Mouse (Mus musculus) adrenal gland, postnatal 36 days (tissue): ENCODE data around the gene Trpc5. TPM values are rescaled to one million over a fixed set of nuclear protein-coding genes. Genes with fewer than 3 reads are reported as not detected.

Experiments used
- DNase-seq, 2 experiments: peaks; one replicate each; pipeline ENCODE4 v3.0.0; 2021; ENCODE audit warnings: mixed read lengths in 1 of 2
- long read RNA-seq, 2 experiments: library from polyadenylated mRNA; stranded (forward); transcript quantifications; one replicate each; pipeline ENCODE4 v2.0.0; 2021; ENCODE audit warnings: borderline sequencing depth in 2 of 2
- total RNA-seq, 2 experiments: library from RNA; stranded (reverse); gene quantifications; 2 replicates each; pipeline ENCODE4 v1.2.3; 2021

Trpc5 gene
- total RNA-seq = 1 to 10 TPM; 1.2 to 1.7 TPM
- long read RNA-seq, experiment 1 = 0 reads
- long read RNA-seq, experiment 2 = 0 reads

GRCm38 (mm10) chrX:144688142-144688206, at the start of gene Trpc5:
TSS of gene Trpc5 (minus strand) at chrX:144688180.
- DNase-seq = no peak

DNA sequence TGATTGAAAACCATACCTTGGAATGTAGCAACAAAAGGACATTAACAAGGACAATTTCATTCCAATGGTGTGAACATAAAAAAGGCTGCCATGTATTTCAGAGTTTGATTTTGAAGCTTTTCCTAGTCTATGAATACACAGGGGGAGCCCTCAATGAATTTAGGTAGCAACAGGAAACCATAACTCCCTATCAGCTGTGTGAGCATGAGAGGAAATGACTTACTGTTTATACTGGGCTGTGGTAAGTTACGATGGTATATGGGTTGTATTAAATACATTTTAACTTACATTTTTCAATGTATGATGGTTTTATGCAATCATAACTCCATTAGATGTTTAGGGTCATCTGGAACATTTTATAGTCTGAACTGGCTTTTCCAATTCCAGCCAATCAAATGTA, 28.4 kb upstream of the Trpc5 start:
- no peak for DNase-seq

DNA sequence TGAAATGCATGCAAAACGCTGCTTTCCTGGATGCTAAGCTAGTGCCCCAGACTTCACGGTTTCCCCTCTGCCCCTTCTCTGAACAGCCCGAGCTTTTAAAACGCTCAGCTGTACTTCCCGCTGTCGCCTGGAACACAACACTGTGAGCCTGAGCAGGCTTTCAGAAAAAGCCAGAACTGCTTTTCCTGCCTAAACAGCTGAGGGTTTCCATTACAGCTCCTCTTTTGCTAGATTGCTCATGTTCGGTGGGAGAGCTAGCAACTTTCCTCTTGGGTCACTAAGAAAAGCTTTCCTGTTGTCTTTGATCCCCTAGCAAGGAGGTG, 1.8 kb upstream of the Trpc5 start:
- DNase-seq = no peak

DNA sequence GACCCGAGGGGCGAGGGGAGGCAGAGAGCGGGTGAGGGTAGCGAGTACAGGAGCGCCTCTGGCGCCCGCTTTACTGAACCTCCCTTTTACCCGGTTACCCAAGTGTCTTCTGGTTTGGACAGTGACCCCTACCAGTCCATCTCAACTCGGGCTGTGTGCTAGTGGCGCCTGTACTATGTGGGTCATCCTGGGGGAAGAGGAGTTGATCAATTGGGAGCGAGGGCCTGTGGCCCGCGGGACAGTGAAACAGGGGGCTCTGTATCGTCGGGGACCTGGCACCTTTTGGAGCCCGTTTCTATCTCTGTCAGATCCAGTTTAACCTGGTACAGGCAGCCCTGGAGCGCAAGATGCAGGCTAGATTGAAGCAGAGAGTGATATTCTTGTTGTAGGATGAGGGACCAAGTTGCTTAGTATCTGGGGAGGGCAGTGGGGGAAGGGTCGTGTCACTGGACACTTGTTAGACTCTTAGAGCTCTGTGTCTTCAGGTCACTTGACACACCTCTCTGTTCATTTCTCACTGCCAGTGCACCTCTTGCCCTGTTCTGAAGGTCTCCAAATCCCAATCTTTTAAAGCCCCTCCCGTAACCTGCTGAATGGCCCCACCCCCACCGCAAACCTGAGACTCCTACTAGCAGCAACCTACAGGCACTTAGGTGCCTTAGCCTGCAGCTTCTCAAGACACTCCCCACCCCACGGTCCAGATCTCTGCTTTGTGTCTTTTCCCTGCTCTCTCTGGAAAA, 1.3 kb upstream of the Trpc5 start:
- DNase-seq = peak in 1 of 2 experiments; percentile 1

DNA sequence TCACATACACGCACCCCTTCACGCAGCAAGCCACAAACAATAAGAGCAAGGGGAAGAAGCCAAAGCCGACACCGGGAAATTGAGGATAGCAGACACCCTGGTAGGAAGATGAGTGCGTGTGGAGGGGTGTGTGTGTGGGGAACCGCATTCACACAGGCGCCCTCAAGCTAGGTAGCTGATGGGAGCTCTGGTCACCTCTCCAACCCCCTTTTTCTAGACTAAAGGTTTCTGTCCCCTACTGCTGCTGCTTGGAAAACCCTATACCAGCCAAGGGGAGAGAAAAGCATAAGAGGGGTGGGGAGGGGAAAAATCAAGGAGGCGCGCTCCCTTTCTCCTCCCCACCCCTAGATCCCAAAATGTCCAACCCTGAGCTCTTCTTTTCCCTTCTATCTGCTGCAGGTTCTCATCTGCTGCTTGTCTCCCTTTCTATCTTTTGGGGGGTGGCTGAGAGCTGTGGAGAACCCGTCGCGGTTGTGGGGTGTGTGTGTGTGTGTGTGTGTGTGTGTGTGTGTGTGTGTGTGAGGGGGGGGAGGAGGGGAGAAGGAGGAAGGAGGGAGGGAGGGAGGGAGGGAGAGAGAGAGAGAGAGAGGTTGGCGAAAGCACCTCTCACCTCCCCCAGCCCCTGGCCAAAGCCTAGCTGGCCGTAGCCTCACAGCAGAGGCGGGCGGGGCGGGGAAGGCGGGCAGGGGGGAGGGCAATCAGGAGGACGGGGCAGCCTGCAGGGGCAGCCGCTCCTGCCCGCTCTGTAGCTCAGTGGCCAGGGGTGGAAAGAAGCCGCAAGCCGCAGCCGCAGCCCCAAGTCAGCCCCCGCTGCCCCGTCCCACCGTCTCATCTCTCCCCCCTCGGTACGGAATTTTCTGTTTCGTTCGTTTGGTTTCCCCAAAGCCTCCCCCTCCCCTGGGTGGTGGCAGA, 483 bp upstream of the Trpc5 start, which contains the start of gene Rtl4:
Gene Rtl4, plus strand, starts transcription at position 701 of the 912 bp plus-strand sequence.
- peak in 1 of 2 experiments; percentile 3 for DNase-seq

DNA sequence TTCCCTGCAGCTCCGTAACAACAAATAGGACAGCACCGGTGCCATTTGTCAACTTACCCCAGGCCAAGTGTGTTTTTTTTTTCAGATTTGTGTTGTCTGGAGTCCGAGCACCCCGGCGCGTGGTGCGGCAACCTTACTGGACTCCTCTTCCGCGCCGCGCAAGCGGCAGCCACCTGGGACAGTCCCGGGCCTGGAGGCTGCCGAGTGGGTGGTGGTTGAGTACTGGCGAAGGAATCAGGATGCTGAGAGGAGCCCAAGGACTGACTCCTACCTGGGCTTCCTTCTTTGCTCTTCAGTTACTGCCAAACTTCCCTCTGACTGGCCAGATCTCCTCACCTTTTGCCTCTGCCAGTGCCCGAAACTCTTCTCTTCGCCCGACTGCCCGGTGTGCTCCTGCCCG, 238 bp downstream of the Trpc5 start:
- peak in 1 of 2 experiments; percentile 2 for DNase-seq

DNA sequence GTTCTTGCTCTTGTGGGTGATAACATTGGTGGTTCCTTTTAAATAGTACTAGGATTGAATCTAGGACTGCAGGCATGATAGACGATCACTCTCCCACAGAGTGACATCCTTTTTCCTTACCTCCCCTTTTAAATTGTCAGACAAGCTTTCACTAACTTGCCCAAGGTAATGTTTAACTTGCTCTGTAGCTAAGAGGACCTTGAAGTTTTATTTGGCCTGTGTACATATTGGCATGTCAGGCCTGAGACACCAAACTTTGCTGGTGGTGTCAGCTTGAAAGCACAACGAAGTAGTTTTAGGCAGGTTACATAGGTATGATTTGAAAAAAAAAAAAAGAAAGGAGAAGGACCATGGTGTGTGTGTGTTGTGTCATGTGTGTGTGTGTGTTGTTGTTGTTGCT, 35.8 kb downstream of the Trpc5 start:
- no peak for DNase-seq

- no peak for DNase-seq
Measured at GRCm38 (mm10) chrX:144645394-144645793, 42.6 kb downstream of the Trpc5 start.

- DNase-seq = no peak
Measured at GRCm38 (mm10) chrX:144644756-144645155, 43.2 kb downstream of the Trpc5 start.

- DNase-seq = no peak
Measured at GRCm38 (mm10) chrX:144612753-144613152, 75.2 kb downstream of the Trpc5 start.

GRCm38 (mm10) chrX:144536431-144536830, 151.5 kb downstream of the Trpc5 start:
- no peak for DNase-seq

DNA sequence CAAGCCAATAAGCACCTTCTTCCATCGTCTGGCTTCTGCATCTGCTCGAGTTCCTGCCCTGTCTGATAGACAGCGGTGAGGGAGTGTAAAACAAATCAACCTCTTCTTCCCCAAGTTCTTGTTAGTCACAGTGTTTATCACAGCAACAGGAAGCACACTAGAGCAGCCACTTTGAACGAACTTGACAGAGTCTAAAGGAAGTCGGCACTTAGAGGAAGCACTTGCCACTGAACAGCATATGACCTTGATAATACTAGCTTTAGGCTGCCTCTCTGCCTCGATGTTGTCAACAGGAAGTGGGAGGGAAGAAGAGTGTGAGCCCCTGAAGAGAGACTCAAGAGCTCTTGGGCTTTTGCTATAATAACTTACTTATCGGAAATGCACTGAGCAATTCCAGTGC, 161.9 kb downstream of the Trpc5 start:
- peak in 1 of 2 experiments; percentile 3 for DNase-seq

GRCm38 (mm10) chrX:144523239-144523638, 164.7 kb downstream of the Trpc5 start:
- DNase-seq = no peak

DNA sequence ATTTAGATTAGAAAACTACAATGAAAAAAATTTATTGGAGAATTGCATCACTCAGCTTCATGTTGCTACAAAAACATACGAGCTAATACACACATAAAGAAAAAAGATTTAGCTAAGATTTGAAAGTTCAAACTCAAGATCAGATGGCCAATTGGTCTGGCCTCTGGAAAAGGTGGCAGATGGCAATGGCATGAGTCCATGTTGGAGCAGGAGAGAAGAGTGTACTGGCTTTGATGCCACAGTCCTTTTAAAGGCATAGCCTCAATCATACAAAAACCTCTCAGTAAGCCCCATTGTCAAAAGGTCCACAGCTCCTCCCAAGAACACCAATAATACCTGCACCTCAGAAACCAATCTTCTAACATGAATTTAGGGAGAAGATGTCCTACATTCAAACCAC, 196.6 kb downstream of the Trpc5 start:
- no peak for DNase-seq

- DNase-seq = no peak
Measured at GRCm38 (mm10) chrX:144464416-144464815, 223.6 kb downstream of the Trpc5 start.

DNA sequence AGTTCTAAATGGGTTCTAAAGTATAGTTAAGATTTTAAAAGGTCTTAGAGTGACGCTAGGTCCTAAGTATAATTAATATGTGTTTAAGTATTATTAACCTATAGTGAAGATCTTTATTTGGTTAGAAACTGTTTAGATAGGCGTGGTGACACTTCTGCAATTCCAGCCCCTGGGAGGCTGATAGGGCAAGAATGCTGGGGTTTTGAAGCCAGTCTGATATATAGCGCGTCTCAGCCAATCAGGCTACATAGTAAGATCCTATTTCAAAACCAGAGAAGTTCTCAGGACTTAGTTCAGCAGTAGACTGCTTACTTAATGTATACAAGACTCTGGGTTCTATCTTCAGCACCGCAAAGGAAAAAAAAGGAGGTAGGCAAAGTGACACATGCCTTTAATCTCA, 231.7 kb downstream of the Trpc5 start, which contains the start of gene Trpc5os:
Gene Trpc5os, plus strand, starts transcription at position 301 of the 400 bp plus-strand sequence.
- no peak for DNase-seq

- no peak for DNase-seq
Measured at GRCm38 (mm10) chrX:144423848-144424247, 264.1 kb downstream of the Trpc5 start.

DNA sequence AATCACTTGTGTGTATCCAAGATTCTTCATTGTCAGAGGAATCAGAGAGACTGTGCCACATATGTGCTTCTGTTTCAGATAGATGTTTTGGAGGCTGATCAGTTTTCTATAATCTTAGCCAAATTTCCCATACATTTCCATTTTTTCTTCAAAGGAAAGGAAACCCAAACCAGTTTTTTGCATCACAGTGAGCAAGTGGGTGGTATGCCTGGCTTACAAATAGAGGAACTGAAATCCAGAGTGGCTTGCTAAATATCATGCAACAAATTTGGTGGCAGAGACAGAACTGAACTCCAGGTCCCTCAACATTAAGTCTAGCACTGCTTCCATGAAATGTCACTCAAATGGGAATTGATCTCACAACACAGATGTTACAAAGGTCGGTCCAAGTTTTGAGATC, 266.9 kb downstream of the Trpc5 start:
- no peak for DNase-seq

DNA sequence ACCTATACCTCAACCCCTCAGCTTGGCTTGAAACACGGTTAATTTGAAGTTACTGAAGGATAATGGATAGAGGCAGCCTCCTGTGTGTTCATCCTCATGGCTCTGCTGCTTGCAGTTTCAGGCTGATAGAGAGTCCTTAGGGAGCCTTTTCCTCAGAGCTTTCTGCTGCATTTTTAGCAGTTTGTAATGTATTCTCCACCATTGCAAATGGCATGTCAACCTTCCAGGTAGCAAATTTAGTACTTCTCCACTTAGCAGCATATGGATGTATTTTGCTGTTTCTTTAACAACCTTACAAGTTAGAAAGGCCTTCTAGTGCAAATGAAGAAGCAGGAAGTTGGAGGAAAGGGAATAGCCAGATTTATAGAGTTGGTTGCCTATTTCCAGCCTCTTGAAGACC, 267.7 kb downstream of the Trpc5 start:
- DNase-seq = no peak

GRCm38 (mm10) chrX:144408036-144408435, 279.9 kb downstream of the Trpc5 start:
- no peak for DNase-seq

- DNase-seq = peak; percentile 47 to 60
Measured at GRCm38 (mm10) chrX:144403526-144403925, 284.5 kb downstream of the Trpc5 start.

DNA sequence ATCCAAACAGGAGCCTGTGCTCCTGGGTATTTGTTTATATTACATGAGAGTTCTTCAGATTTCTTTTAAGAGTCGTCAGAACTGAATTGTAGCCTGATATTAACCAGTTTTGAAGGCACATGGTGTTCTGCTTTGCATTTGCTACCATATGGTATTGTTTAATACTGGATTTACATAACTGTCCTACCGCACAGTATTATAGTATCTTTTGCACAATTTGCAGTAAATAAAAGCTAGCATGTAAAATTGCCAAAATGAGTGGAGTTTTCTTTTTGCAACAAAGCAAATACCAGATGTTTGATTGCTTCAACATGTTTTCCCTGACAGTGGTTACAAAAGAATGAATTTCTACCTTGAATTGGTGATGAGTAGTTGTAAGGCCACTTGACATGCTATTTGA, 313.8 kb downstream of the Trpc5 start:
- DNase-seq = no peak

DNA sequence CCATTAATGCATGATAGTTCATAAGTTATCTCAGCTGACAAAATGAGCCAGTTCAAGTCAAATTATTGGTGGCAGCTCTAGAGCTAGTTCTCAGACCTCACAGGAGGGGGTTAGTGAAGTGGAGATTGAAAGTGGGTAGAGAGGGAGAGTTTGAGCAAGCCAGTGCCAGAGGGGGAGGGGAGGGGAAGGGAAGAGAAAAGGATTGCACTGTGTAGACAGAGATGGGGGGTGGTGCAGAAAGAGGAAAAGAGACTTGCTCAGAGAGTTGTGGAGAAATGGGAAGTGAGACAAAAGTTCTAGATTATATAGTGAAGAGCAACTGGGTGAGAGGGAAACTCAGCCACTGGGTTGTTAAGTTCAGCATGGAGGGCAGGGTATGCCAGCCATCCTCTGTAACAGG, 349.6 kb downstream of the Trpc5 start:
- DNase-seq = no peak

GRCm38 (mm10) chrX:144337938-144338337, 350.0 kb downstream of the Trpc5 start:
- DNase-seq = no peak
